Mouse (Mus musculus): Measurements from ENCODE around the gene Postn.

Postn gene

DNA sequence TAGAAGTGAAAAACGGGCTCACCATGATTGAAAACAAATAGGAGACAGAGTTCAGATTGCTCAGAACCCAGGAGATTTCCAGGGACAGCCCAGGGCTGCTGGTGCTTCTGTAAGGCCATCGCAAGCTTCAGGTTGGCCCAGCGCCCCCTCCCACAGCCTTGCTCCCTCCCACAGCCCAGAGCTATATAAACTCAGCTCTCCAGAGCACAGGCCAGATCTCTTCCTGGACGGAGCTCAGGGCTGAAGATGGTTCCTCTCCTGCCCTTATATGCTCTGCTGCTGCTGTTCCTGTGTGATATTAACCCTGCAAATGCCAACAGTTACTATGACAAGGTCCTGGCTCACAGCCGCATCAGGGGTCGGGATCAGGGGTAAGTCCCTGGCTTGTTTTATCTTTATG lies at the start of gene Postn:
Gene Postn (plus strand): TSS at position 213 of the 400 bp plus-strand sequence.
- DNase-seq (ENCODE audit: low read depth, low spot score) = no peak

DNA sequence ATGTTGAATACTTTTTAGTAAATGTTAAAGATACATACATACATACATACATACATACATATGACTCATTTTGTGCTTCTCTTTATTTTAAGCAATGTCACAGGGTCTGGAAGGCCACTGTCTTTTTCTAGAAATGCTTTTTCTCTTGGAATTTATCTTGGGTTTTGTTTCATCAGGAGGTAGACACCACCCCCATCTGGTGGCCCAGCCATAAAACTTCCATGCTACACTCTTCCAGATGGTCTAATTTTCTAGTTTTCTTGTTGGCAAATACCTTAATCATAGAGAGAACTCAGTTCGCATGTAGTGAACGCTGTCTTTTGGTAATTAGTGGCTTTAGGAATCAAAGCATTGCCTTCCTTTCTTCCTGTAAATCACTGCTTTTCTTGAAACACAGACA lies 46.9 kb upstream of the Postn start:
- no peak for DNase-seq (ENCODE audit: low read depth, low spot score)

DNA sequence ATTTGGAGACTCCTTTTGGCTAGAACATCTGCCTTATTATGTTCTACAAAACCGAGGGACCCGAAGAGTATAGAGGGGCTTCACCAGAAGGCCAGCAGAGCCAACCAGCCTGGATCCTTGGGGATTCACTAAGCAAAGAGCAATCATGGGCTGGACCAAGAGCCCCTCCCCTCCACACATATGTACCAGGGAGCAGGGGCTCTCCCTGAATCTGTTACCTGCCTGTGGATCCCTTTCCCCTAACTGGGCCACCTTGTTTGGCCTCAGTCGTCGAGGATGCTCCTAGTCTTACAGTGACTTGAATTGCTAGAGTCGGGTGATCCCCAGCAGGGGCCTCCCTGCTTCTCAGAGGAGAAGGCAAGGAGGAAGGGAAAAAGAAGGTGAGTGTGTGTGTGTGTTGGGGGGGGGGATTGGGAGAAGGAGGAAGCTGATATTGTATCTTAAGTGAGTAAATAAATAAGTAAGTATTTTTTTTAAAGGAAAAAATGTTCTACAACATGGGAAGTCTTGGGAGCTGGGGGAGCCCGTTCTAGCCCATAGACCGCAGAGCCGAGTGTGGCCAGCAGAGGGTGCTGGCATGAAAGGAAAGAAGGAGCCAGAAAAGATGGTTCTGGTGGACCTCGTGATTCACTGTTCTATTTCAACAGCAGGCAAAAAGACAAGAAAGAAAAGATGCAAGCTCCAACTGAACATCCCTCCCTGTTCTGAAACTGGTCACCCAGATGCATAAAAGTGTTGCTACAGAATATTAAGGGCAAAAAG lies 7.8 kb upstream of the Postn start:
- no peak for DNase-seq (ENCODE audit: low read depth, low spot score)

DNA sequence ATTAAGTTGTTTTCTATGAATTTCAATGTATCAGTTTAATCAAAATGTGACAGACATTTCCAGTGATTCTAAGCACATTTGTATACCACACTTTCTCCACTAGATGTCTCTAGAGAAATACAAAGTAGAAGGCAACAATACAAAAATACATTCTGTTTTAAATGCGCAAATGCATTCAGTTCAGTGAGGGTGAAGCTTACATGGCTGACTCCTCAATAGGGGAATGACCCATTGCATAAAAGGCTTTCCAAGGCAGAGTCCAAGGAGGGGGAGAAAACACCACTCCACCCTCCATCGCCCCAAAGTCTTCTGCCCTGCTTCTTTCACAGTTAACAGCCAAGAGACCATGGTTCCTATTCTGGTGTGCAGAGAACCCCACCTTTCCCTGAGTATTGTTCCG lies 3.3 kb upstream of the Postn start:
- DNase-seq (ENCODE audit: low read depth, low spot score) = no peak

DNA sequence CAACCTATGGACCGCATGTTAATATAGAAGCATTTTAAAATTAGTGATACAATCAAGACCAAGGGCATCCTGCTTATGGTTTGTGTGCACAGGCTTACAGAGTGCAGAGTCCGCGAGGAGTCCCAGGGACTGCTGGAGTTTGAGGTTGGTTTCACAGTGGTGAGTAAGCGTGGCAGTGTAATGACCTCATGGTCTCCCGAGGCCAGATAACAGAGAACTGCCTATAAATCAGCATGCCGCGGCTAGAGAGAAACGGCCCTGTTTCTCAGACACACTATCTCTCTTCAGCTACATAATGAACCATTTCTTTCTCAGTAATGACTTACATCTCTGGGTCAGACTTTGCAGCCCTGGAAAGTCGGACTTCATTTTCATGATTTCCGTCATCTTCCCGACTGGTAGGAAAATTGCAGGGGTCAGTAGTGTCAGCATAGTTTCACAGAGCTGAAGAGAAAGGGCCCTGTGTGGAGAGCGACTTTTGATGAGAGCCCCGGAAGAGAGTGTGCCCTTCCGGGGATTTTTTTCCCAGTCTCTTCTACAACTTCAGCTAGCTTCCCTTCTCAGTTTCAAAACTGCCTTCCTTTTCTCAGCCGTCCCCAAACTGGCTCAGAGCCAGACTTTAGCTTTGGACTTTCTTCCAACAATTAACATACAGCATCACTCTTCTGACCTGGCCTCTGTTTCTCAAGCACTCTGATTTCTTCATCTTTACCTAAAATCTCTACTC lies 2.3 kb upstream of the Postn start:
- DNase-seq (ENCODE audit: low read depth, low spot score) = no peak

DNA sequence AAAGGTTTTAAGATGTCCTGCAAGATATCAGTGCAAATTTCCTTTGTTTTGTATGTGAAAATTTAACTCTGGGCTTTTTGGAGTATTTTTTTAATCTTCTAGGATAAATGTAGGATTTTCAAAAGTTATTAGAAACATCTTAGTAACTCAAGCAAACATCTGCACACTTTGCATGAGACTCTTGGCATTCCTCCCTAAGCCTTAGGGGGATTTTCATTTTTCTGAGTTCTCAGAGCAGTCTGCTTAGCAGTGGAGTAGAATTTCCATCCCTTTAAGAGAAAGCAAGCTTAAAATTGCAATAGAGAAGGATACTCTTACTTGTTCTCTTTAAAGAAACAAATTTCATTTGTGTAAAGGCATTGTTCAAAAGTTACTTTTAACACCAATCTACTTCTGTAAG lies 747 bp downstream of the Postn start:
- no peak for DNase-seq (ENCODE audit: low read depth, low spot score)

DNA sequence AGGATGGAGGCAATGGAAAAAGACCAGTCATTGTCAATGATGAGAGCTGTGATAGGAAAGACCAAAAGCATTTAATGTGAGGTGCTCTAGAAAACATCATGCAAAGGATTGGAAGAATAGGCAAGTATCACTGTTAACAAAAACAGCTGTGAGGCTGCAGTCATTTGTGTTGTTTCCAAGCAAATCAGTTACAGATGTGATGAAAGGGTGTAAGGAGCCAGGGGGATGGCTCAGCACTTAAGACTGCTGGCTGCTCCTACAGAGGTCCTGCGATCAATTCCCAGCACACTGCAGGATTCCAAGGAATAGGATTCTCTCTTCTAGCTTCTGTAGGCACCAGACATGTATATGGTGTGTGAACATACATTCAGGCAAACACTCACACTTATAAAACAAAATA lies 10.1 kb downstream of the Postn start:
- no peak for DNase-seq (ENCODE audit: low read depth, low spot score)

DNA sequence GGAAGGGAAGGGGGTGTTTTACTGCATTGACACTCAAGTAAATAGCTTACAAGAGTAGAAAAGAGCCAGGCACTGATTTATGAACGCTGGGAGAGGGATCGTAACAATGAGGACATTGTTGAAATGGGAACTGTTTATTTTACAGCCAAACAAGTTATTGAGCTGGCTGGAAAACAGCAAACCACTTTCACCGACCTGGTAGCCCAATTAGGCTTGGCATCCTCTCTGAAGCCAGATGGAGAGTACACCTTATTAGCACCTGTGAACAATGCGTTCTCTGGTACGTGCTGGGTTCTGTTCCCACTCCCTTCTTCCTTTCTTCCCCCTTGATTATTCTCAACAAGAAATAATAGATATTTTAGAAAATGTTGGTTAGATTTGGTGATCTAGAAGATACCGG lies 11.7 kb downstream of the Postn start:
- DNase-seq (ENCODE audit: low read depth, low spot score) = no peak

DNA sequence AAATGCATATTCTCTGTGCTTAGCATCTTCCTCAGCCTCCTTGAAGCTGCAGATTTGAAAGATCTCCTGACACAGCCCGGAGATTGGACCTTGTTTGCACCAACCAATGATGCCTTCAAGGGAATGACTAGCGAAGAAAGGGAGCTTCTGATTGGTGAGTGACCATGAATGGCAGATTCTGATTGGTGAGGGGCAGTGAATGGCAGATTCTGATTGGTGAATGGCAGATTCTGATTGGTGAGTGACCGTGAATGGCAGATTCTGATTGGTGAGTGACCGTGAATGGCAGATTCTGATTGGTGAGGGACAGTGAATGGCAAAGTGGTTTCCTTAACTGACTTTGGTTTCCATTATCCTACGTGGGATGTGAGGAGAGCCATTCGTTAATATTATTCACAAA lies 15.1 kb downstream of the Postn start:
- no peak for DNase-seq (ENCODE audit: low read depth, low spot score)

DNA sequence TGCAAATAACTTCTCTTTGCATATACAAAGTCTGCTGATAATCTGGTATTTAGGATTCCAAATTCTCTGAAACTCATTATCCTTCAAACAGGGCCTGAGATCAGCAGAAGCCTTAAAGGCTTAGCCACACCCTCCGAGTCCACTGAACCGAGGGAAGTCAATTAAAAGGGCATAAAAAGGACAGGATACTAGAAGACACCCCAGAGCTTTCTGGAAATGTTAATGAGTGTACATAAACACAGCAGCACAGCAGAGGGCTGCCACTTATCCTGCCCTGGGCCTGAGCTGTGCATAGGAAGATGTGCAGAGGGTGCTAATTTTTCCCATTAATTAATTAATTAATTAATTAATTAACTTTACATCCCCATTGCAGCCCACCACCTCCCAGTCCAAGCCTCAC lies 16.7 kb downstream of the Postn start:
- DNase-seq (ENCODE audit: low read depth, low spot score) = no peak

DNA sequence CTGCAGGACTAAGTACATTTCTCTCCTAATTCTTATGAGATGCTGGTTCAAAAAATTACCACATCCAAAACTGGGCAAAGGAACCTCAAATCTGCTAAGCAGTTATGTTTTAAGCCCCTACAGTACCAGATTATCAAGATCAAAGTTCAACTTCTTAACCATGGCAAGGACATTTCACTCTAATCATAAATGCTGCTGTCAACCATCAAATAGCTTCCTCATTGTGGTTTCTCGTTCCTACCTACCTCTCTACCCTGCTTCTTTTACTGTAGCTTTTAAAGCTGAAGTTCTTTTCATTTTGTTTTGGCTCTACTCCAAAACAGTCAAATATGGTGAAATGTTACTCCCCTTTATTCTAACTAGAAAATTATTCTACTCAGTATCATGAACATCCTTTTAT lies 17.2 kb downstream of the Postn start:
- no peak for DNase-seq (ENCODE audit: low read depth, low spot score)

DNA sequence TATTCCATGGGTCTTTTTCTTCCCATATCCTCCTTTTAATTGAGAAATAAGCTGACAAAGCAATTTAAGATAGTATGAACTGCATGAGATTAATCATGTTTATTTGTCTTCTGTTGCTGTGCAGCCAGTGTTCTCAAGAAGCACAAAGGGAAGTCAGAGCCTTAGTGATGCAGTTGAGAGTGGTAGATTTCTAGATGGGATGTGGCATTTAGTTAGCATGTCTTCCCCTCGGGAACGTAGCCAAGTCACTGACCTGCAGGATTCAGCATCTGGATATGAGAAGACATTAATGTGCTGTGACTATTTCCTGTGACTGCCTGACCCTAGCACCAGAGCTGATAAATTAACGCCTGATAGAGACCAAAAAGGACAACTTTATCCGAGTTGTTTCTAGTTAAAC lies 19.1 kb downstream of the Postn start:
- no peak for DNase-seq (ENCODE audit: low read depth, low spot score)

DNA sequence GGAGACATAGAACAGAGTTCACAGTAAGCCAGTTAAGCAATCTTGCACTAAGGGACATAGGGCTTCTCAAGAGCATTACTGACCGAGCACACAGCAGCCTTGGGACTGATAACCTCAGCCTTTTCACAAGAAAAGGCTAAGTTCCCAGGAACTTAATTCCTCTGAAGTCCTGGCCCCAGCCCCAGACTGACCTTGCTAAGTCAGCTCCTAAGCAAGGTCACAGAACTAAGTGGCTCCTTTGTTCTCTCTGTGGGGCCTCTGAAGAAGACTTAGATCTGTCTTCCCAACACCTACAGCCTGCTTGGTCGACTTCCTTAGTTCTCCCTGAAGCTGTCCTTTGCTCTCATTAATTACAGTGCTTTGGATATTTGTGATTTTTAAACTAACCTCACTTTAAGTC lies 38.4 kb downstream of the Postn start:
- DNase-seq (ENCODE audit: low read depth, low spot score) = no peak

DNA sequence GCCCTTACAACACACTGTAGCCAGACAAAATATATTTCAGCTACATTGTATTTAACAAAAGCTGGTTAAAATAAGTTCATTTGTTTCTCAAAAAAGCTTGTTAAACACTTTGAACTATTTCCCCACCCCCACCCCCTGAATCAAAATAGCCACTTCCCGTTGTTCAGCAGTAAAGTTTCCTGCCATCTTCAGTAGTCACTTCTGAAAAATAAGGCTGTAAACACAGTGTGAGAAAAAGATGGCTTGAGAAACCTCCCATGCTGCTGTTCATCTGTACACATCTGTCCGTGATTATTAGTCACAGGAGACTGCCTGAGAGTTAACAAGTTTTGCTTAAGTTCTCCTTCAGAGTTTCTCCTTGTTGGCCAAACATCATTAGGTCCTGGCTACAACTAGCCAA lies 39.0 kb downstream of the Postn start:
- no peak for DNase-seq (ENCODE audit: low read depth, low spot score)

DNA sequence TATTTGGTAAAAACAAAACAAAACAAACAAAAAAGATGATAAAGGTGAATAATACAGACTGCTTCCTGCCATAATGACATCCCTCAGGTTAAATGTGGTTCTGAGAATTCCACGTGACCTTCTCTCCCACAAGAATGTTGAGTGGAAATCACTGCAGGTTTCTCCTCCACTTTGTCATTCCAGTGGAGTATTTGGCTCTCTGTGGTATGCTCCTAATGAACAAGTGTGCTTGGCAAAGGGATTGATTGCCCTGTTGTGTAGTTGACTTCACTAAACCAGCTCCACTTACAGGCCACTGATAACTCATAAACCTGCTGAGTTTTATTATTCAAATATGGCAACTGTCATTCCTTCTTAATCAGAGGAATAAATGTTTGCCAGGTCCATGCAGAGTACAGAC lies 39.7 kb downstream of the Postn start:
- no peak for DNase-seq (ENCODE audit: low read depth, low spot score)

DNA sequence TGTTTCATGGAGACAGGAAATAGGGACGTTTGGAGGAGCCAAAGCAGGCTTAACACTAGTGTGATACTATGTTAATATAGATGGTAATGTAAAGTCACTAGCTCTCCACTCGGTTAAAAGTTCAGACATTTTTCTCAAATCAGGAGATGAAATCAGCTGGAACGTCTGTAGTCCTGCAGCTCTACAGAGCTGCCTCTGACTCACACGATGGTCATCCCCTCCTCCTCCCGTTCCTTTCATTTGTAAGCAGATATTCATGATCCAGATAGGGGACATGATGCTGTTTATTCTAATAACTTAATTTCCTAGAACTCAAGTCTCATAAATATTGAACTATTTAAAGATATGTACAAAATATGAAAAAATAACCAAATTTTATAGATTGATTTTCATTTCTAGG lies 40.8 kb downstream of the Postn start:
- no peak for DNase-seq (ENCODE audit: low read depth, low spot score)

DNA sequence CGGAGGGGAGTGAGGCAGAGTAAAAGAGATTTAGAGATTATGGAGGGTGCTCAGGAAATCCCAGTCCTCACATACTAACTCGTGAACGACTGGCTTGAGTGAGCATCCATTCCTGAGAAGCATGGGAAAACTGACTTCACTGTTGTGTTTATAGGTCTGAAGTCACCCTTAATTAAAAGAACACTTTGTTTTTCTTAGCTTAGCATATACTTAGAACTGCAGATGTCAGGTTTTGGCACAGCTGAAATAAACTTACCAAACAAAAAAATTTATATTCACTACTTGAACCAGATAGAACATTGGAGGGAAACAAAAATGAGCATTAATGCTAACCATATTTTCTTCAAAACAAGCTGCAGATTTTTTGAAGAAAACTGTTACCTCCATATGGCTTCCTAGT lies 42.9 kb downstream of the Postn start:
- DNase-seq (ENCODE audit: low read depth, low spot score) = no peak

DNA sequence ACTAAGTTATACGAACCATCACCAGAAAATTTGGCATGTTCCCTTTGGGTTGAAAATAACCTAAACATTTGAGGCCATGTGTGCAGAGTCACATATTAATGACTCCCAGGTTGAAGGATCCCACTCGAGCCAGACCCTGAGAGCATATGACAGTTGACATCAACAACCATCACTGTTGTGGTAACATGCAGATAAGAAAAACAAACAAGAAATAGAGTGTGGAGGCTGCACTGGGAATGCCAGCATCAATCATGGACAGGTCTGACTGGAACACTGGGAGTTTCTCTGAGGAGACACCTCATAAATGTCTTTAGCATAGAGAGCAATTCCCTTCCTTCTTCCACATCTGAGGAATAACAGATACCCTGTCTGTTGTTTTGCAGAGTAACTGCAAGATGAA lies 45.7 kb downstream of the Postn start:
- DNase-seq (ENCODE audit: low read depth, low spot score) = no peak

DNA sequence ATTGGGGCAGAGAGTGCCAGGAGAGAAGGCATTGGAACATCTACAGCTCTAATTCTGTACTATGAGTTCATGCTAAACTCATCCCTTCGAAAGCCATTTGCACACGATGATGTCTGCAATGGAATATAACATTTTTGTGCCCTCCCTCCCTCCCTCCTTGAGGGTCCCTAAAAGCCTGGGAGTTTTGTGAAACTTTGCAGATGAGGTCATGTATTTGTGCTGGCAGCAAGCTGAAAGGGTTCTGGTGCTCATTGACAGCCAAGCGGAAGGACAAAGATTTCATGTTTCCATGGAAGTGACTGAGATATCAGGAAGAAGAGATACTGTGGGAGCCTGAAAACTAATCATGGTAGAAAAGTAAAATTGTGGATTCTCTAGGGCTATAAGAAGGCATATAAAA lies 50.1 kb downstream of the Postn start:
- DNase-seq (ENCODE audit: low read depth, low spot score) = no peak

DNA sequence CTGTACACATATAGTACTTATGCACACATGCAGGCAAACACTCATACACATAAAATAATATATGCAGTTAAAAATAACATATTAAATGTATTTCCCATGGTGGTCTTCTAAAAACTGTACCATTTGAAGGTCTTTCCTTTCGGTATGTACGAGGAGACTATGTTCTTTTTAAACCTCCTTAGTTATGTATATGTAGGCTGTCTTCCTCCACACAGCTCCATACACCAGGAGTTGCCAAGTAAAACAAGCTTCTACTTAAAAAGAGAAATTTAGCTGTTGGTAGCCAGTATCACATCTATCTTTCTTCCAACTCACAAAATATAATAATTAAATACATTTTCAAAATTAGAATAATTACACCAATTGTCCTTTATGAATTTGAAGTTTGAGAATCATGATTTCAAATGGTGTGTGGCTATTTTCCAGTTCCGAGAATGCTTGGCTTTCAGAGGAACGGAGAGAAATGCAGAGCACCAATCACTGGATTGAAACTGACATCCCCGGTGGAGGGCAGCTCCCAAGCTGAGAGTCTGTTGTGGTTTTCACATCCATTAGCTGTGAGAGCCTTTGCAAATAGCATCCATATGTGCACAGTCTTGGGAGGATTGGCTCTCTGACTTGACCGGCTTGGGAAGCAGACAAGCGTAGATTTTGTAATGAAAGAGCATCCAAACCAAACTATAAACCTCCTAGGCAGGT lies 52.1 kb downstream of the Postn start:
- no peak for DNase-seq (ENCODE audit: low read depth, low spot score)

DNA sequence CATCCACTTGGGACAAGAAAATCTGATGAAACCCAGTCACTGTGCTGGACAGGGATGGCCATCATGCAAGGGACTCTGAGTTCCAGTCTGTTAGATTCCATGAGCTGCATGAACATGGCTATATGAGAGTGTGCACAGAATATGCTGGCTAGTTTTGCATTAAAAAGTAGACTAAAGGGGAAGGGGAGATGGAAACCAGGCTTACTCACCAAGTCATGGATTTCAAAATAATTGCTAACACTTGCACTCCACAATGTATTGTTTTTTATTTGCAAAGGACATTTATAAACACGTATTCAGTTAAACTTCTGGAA lies 52.6 kb downstream of the Postn start:
- no peak for DNase-seq (ENCODE audit: low read depth, low spot score)

DNA sequence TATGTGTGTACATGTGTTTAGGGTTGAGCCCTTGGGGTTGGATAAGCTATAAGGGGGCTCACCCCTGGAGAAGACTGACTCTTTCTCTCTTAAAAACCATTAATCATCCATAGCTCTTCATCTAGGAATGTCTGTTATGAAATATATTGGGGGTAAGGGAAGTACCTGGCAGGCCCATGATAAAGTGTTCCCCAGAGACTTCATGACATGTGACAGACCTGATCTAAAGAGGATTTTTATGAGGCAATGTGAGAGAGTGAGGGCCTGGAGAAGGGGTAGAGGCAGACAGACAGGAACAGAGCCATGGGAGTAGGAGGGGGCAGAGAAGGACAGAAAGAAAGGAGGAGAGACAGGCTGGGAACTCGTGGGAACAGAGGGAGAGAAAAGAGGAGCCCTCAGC lies 53.5 kb downstream of the Postn start:
- DNase-seq (ENCODE audit: low read depth, low spot score) = no peak

DNA sequence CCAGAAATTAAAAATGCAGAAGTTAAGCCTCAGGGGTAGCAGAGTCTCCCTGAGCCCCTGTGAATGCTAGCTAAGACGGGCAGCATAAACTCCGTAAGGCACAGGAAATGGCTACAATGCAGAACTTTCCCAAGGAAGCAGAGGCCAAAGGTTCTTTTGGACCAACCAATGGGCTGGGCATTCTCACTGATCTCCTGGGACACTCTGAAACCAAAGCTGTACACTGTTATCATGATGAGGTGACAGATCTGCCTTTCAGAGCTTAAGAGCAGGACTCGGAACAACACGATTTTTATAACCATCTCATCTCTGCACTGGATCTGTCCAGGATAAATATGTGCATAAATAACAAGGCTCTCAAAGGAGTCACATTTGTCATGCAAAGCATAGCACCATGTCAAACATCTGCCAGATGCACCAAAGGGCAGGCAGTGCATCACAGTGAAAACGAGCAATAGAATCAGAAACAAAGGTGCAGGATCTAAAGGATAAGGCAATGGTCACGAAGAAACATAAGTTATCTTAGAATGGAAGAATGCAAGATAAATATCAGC lies 57.0 kb downstream of the Postn start:
- DNase-seq (ENCODE audit: low read depth, low spot score) = no peak
